Mouse (Mus musculus) lung, adult 2 months (tissue): ENCODE results near the gene Gm49325.

Experiments used
- CTCF ChIP-seq: fragments of 200-500 bp; IDR thresholded peaks from 2 replicates; pipeline ENCODE4 v1.5.1; 2011; ENCODE audit warnings: mild to moderate bottlenecking, low read length, control low read depth; ENCODE audit not compliant: insufficient read depth
- POLR2A ChIP-seq: fragments of 200-500 bp; IDR thresholded peaks from 2 replicates; pipeline ENCODE4 v1.6.1; 2011; ENCODE audit warnings: low read depth, mild to moderate bottlenecking, control low read depth, low read length, borderline replicate concordance; ENCODE audit errors: extremely low read depth

DNA sequence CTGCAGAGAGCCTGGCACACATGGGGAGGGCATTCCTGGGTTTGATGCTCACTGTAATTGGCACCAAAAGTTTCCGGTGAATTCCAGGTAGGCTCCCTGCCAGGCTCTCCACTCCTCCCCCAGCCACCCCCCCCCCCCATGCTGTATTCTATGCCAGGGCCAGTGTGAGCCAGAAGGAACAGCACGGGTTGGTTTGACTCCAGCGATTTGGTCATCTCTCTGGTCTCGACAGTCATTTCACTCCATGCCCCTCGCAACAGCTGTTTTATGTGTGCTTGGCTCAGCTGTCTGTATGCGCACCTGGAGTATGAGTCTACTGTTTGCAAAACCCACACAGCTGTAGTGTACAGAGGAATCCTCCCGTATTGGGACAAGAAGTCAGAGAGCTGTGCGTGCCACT lies 60.3 kb downstream of the Gm49325 start:
- TF ChIP-seq POLR2A (no peak), CTCF (no peak)
